Mouse (Mus musculus) spleen, adult 2 months (tissue): ENCODE results near the gene Olfr810. TPM values are rescaled to one million over a fixed set of nuclear protein-coding genes. Genes with fewer than 3 reads are reported as not detected.

Experiments
- DNase-seq, 2 experiments: peaks; one replicate each; pipeline versions ENCODE4 v3.0.0 to v3.0.0-alpha.2; 2012 to 2021; ENCODE audit warnings: low spot score in 2 of 2, low read depth in 1 of 2
- H3K27ac ChIP-seq: fragments of 200-500 bp; 2 replicates; pipeline ENCODE4 v1.5.1; 2012; ENCODE audit warnings: low read length, inconsistent platforms; ENCODE audit not compliant: insufficient read depth
- H3K27me3 ChIP-seq: fragments of 200-500 bp; 2 replicates; pipeline ENCODE4 v1.6.1; 2012; ENCODE audit warnings: mild to moderate bottlenecking, moderate library complexity, low read length, inconsistent platforms; ENCODE audit not compliant: control insufficient read depth, insufficient read depth
- H3K36me3 ChIP-seq: fragments of 200-500 bp; 2 replicates; pipeline ENCODE4 v1.6.1; 2012; ENCODE audit warnings: mild to moderate bottlenecking, low read length, inconsistent platforms; ENCODE audit not compliant: control insufficient read depth, insufficient read depth
- H3K4me1 ChIP-seq: fragments of 200-500 bp; 2 replicates; pipeline ENCODE4 v1.6.1; 2011; ENCODE audit warnings: inconsistent platforms; ENCODE audit not compliant: control insufficient read depth, insufficient read depth, insufficient read length
- H3K4me3 ChIP-seq: fragments of 200-500 bp; 2 replicates; pipeline ENCODE4 v1.5.1; 2011; ENCODE audit warnings: mild to moderate bottlenecking, inconsistent platforms; ENCODE audit not compliant: insufficient read depth, insufficient read length; ENCODE audit errors: extremely low read depth
- CTCF ChIP-seq: fragments of 200-500 bp; IDR thresholded peaks from 2 replicates; pipeline ENCODE4 v1.5.1; 2011; ENCODE audit warnings: mild to moderate bottlenecking, inconsistent platforms; ENCODE audit not compliant: insufficient read depth, insufficient read length, insufficient replicate concordance; ENCODE audit errors: extremely low read depth
- POLR2A ChIP-seq: fragments of 200-500 bp; IDR thresholded peaks from 2 replicates; pipeline ENCODE4 v1.6.1; 2011; ENCODE audit warnings: low read depth, low read length, inconsistent platforms
- WGBS: fragments of 180-500 bp; shearing (Covaris S2); methylation state at CpG from one replicate; pipeline ENCODE4 v1.1.7; 2018; 5-methylcytosine and 5-hydroxymethylcytosine counted together
- polyA plus RNA-seq: library from polyadenylated mRNA; depleted of rRNA; stranded (reverse); fragments of >200 nt; gene quantifications from 2 replicates; pipeline ENCODE4 v1.2.3, GENCODE M21; 2012; rRNA removed

Gene Olfr810
- not detected in 2 replicates for polyA plus RNA-seq

DNA sequence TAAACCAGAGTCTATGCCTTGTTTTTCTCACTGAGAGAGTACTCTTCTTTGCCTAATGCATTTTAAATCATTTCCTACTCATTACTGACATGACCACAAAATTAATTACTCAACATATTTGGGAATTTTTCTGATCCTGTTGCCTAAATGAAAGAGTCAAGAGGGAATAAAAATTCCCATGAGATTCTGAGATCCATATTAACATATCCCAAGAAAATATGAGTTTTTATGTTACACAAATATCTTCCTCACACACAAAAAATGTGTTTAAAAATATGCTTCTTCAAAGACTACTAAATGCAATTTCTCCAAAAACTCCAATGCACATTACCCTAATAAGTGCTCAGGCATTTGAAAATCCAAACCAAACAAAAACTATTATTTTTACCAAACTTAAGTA lies at the start of gene Olfr810:
TSS of gene Olfr810 (minus strand) at position 101 of the 400 bp plus-strand sequence.
- H3K27me3 ChIP-seq: no peaks in the 10 kb centered on the region
- H3K4me1 ChIP-seq: no peaks in the 10 kb centered on the region
- no peaks in the 10 kb centered on the region for H3K36me3 ChIP-seq
- TF ChIP-seq CTCF (no peak), POLR2A (no peak)
- no peak within 1 kb of the TSS for H3K4me3 ChIP-seq
- DNase-seq: no peak
- H3K27ac ChIP-seq: no peak within 1 kb of the TSS

DNA sequence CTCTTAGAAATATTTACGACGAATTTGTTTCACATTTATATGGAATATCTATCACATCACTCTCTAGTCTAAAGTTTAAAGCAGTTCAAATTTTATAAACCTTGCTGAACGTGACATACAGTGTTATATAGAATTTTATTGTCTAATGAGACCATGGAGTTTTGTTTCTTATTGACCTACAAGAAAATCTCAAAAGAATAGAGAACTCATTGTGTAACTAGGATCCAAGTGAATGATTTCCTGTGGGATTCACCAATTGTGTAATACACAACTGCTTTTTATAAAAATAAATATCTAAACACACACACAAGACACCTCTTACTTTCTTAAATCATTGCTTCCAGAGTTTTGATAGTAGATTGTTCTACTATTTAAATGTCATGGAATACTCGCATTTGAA lies 9.6 kb upstream of the Olfr810 start, which contains the start of gene Olfr811:
TSS of gene Olfr811 (minus strand) at position 101 of the 400 bp plus-strand sequence.
- H3K4me3 ChIP-seq: no peak within 1 kb of the TSS
- no peaks in the 10 kb centered on the region for H3K27me3 ChIP-seq
- WGBS: 78% methylated on average over 4 of the region's 4 CpGs
- H3K4me1 ChIP-seq: no peaks in the 10 kb centered on the region
- TF ChIP-seq CTCF (no peak), POLR2A (no peak)
- no peak within 1 kb of the TSS for H3K27ac ChIP-seq
- no peak for DNase-seq
- H3K36me3 ChIP-seq: no peaks in the 10 kb centered on the region

DNA sequence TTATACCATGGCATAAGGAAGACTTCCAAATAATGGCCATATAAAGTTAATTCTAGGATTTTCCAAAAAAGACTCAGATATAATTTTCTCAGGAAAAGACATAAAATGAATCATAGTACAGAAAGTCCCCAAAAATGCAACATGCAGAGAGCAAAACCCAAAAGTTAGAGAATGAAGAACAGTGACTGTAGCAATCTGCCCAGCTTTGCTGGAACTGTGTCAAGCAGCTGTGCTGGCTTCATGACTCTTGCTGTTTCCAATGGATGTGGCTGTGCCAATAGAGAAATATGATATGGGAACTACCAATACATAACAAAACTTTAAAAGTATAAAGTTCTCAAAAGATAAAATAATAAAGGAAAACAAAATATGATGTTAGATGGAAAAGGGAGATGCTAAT lies 16.6 kb downstream of the Olfr810 start:
- Histone ChIP-seq H3K4me1 (no peaks in the 10 kb centered on the region), H3K4me3 (no peak overlapping the region), H3K36me3 (no peaks in the 10 kb centered on the region), H3K27ac (no peak overlapping the region), H3K27me3 (no peaks in the 10 kb centered on the region)
- no peak for DNase-seq
- TF ChIP-seq CTCF (no peak), POLR2A (no peak)

DNA sequence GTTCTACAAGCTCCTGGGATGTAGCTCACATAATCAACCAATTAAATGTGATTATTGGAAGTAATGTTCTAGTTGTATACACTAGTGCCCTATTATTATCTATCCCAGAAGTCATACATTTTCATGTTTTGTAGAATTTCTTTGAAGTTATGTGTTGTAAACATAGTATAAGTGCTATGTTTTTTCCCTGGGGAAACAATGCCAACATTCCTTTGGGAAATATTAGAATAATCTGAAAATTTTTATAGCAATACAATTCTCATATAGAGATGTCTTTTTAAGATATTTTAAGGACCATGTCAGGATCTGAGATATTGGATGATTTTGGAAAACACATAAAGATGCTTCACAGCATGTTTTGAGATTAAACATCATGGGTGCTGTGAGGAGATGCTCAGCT lies 20.4 kb downstream of the Olfr810 start, which contains the start of gene Olfr809:
TSS of gene Olfr809 (plus strand) at position 301 of the 400 bp plus-strand sequence.
- no peak for DNase-seq
- no peaks in the 10 kb centered on the region for H3K4me1 ChIP-seq
- no peak within 1 kb of the TSS for H3K27ac ChIP-seq
- no peaks in the 10 kb centered on the region for H3K36me3 ChIP-seq
- no peak within 1 kb of the TSS for H3K4me3 ChIP-seq
- H3K27me3 ChIP-seq: no peaks in the 10 kb centered on the region
- TF ChIP-seq POLR2A (no peak), CTCF (no peak)

DNA sequence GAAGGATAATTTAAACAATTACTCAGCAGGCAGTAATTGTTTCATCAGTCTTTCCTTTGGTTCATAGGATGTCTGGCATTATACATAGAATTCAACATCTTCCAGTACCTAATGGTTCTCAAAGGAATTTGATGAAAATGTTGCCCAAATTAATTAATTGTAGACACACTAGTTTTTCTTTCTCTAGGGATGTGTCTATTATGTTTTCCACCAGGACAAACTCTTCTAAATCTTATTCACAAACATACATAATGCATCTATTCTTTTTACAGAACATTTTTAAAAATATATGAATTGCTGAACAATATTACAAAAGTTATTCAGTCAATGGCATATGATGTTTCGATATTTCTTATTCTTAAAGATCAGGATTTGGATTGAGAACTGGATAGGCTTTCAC lies 29.5 kb downstream of the Olfr810 start, which contains the start of gene Olfr808:
TSS of gene Olfr808 (plus strand) at position 301 of the 400 bp plus-strand sequence.
- Histone ChIP-seq H3K36me3 (no peaks in the 10 kb centered on the region), H3K27ac (no peak within 1 kb of the TSS), H3K4me1 (no peaks in the 10 kb centered on the region), H3K27me3 (no peaks in the 10 kb centered on the region), H3K4me3 (no peak within 1 kb of the TSS)
- WGBS: 90% methylated on average over 1 of the region's 1 CpGs
- TF ChIP-seq CTCF: no peak
- no peak for TF ChIP-seq POLR2A
- no peak for DNase-seq

DNA sequence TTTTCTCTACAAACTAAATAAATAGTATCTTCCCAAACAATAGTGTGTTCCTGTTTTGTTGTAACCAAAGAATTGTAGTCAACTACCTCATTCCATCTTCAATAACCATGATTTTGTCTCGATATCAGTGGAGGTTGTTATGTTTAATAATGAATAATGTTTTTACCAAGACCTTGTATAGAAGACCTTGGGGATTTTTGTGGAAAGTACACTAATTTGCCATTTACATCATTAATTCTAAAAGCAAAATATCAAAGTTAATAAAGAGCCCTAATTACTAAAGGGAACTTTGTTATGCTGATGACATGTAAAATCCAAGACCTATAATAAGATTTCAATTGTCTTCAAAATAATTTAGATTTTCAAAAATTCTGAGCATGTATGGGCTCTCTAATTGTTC lies 37.0 kb downstream of the Olfr810 start, which contains the start of gene Olfr807:
TSS of gene Olfr807 (minus strand) at position 101 of the 400 bp plus-strand sequence.
- TF ChIP-seq POLR2A (no peak), CTCF (no peak)
- Histone ChIP-seq H3K4me1 (no peaks in the 10 kb centered on the region), H3K4me3 (no peak within 1 kb of the TSS), H3K36me3 (no peaks in the 10 kb centered on the region), H3K27ac (no peak within 1 kb of the TSS), H3K27me3 (no peaks in the 10 kb centered on the region)
- DNase-seq: no peak
- 76% methylated on average over 1 of the region's 1 CpGs for WGBS

DNA sequence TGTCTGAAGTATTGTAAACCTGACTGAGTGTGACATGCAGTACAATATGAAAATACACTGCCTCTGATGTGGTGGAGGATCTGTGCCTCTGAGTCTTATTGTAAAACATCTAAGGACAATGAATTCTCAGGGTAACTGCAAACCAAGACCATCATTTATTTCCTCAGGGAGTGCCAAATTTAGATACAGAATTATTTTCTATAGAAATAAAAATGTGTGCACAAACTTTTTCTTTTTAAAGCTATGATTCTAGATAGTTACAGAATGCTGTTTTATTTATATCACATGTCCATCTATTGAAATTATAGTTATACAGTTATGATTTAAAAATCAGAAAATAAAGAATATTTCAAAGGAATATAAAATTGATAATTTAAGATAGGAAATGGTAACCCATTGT lies 52.9 kb downstream of the Olfr810 start, which contains the start of gene Olfr806:
TSS of gene Olfr806 (minus strand) at position 101 of the 400 bp plus-strand sequence.
- no peak within 1 kb of the TSS for H3K27ac ChIP-seq
- no peak within 1 kb of the TSS for H3K4me3 ChIP-seq
- TF ChIP-seq POLR2A (no peak), CTCF (no peak)
- no peaks in the 10 kb centered on the region for H3K4me1 ChIP-seq
- H3K27me3 ChIP-seq: no peaks in the 10 kb centered on the region
- DNase-seq: no peak
- no peaks in the 10 kb centered on the region for H3K36me3 ChIP-seq

Other genes with a start within 250 kb of the Olfr810 start
- gene Olfr794, start 227.3 kb downstream of the Olfr810 start, polyA plus RNA-seq: not detected in 2 replicates
- not detected in 2 replicates for gene Olfr796, start 182.3 kb downstream of the Olfr810 start, polyA plus RNA-seq
- gene Olfr798, start 167.0 kb downstream of the Olfr810 start, polyA plus RNA-seq: not detected in 2 replicates
- not detected in 2 replicates for gene Olfr799, start 157.4 kb downstream of the Olfr810 start, polyA plus RNA-seq
- gene Olfr800, start 137.2 kb downstream of the Olfr810 start, polyA plus RNA-seq: not detected in 2 replicates
- gene Olfr801, start 121.1 kb downstream of the Olfr810 start, polyA plus RNA-seq: not detected in 2 replicates
- not detected in 2 replicates for gene Olfr802, start 106.7 kb downstream of the Olfr810 start, polyA plus RNA-seq
- not detected in 2 replicates for gene Olfr803, start 100.6 kb downstream of the Olfr810 start, polyA plus RNA-seq
- not detected in 2 replicates for gene Olfr804, start 91.7 kb downstream of the Olfr810 start, polyA plus RNA-seq
- gene Olfr805, start 65.5 kb downstream of the Olfr810 start, polyA plus RNA-seq: not detected in 2 replicates
- gene Olfr806, start 53.0 kb downstream of the Olfr810 start, polyA plus RNA-seq: not detected in 2 replicates
- gene Olfr807, start 37.1 kb downstream of the Olfr810 start, polyA plus RNA-seq: not detected in 2 replicates
- not detected in 2 replicates for gene Olfr808, start 29.4 kb downstream of the Olfr810 start, polyA plus RNA-seq
- gene Olfr809, start 20.3 kb downstream of the Olfr810 start, polyA plus RNA-seq: not detected in 2 replicates
- not detected in 2 replicates for gene Olfr811, start 9.5 kb upstream of the Olfr810 start, polyA plus RNA-seq
- not detected in 2 replicates for gene Olfr812, start 51.2 kb upstream of the Olfr810 start, polyA plus RNA-seq
- not detected in 2 replicates for gene Olfr813, start 60.5 kb upstream of the Olfr810 start, polyA plus RNA-seq
- gene Olfr814, start 84.9 kb upstream of the Olfr810 start, polyA plus RNA-seq: not detected in 2 replicates
- not detected in 2 replicates for gene Olfr815, start 111.0 kb upstream of the Olfr810 start, polyA plus RNA-seq
- gene Olfr816, start 120.7 kb upstream of the Olfr810 start, polyA plus RNA-seq: not detected in 2 replicates
- gene Olfr818, start 154.2 kb upstream of the Olfr810 start, polyA plus RNA-seq: not detected in 2 replicates
- gene Olfr819, start 172.3 kb upstream of the Olfr810 start, polyA plus RNA-seq: not detected in 2 replicates
- gene Olfr247, start 181.2 kb upstream of the Olfr810 start, polyA plus RNA-seq: not detected in 2 replicates
- not detected in 2 replicates for gene Gm10310, start 190.1 kb upstream of the Olfr810 start, polyA plus RNA-seq
- not detected in 2 replicates for gene Olfr820, start 217.7 kb upstream of the Olfr810 start, polyA plus RNA-seq
- not detected in 2 replicates for gene Olfr821, start 235.4 kb upstream of the Olfr810 start, polyA plus RNA-seq